Mouse (Mus musculus): ENCODE data around the gene Acaca. TPM values are rescaled to one million over a fixed set of nuclear protein-coding genes. Genes with fewer than 3 reads are reported as not detected.

Acaca gene
- polyA plus RNA-seq, 1 experiment, result 28.0 TPM

GRCm38 (mm10) chr11:84357304-84357703 is 227.8 kb downstream of the Acaca start:
- TF ChIP-seq POLR2A (IDR thresholded peaks at IDR 0.05; ENCODE audit: extremely low read depth, insufficient read depth, low read length) (no peak), CTCF (IDR thresholded peaks at IDR 0.05; ENCODE audit: extremely low read depth, insufficient read depth, low read length) (no peak)
- no peak overlapping the region for H3K4me3 ChIP-seq (ENCODE audit: insufficient read depth, low read length)
- H3K4me1 ChIP-seq (ENCODE audit: control insufficient read depth, insufficient read depth, low read length), result no peaks in the 10 kb centered on the region
- H3K27ac ChIP-seq (ENCODE audit: insufficient read depth, low read length), result no peak overlapping the region

DNA sequence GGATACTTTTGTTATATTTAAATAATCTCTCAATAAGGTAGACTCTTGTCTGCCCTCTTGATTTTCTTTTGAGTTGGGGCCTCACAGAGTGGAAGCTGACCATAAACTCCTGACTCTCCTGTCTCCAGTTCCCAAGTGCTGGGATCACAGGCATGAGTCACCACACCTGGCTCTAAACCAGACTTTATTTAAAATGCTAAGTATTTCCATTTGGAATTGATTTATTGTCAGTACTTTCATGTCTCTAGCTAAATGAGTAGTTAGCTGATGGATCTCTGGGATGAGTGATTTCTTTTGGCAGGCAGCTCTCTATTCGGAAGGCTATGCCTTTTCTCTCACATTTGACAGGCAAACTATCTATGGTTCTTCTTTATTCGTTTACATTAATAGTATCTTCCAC is 228.3 kb downstream of the Acaca start:
- TF ChIP-seq POLR2A (IDR thresholded peaks at IDR 0.05; ENCODE audit: extremely low read depth, insufficient read depth, low read length) (no peak), CTCF (IDR thresholded peaks at IDR 0.05; ENCODE audit: extremely low read depth, insufficient read depth, low read length) (no peak)
- Histone ChIP-seq H3K4me1 (ENCODE audit: control insufficient read depth, insufficient read depth, low read length) (no peaks in the 10 kb centered on the region), H3K27ac (ENCODE audit: insufficient read depth, low read length) (no peak overlapping the region)

DNA sequence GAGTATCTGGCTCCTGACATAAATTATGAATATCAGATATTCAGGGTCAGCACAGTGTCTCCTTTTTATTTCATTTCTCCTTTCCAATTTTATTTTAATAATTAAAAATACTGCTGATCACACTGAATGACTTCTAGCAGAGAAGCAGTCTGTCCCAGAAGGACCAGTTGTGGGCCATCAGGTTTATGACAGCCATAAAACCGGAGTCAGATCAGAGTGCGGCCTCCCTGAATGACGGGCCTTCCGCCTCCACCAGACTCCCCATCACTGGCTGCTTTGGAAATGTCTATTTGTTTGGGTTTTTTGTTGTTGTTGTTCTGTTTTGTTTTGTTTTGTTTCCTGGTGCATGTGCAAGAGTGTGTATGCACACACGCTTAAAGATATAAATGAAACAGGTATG is 232.1 kb downstream of the Acaca start:
- H3K27ac ChIP-seq (ENCODE audit: insufficient read depth, low read length), result no peak overlapping the region
- no peak for TF ChIP-seq CTCF (IDR thresholded peaks at IDR 0.05; ENCODE audit: extremely low read depth, insufficient read depth, low read length)
- TF ChIP-seq POLR2A (IDR thresholded peaks at IDR 0.05; ENCODE audit: extremely low read depth, insufficient read depth, low read length), result no peak
- H3K4me1 ChIP-seq (ENCODE audit: control insufficient read depth, insufficient read depth, low read length), result no peaks in the 10 kb centered on the region
- no peak overlapping the region for H3K4me3 ChIP-seq (ENCODE audit: insufficient read depth, low read length)

More for the DNA sequence above, 228.3 kb downstream of the Acaca start:
- H3K4me3 ChIP-seq (ENCODE audit: insufficient read depth, low read length), result no peak overlapping the region

DNA sequence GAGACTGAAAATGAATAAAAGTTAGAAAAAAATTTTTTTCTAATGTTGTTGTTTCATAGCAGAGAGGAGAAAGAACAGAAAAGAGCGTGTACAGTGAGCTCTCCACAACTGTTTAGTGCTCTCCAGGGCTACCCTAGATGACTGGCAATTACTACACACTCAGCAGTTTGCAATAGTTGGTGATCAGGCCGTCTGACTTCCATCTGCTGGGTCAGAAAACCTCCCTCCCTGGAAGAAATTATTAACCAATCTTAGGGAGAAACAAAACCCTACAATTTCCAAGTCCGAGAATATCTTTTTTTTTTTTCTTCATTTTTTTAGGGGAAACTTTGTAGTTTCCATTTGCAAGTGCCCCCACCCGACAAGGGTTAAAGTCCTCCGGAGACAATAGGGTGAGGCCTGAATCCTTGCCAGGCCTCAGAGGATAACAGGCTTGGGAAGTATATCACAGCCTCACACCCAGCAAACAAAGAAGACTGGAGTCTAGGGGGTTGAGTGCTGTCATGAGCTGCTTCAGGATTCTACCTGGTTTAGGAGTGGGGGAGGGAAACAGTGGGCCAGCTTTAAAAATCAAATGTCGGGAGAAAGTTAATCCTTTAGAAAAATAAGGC is 233.3 kb downstream of the Acaca start:
- Histone ChIP-seq H3K27ac (ENCODE audit: insufficient read depth, low read length) (no peak overlapping the region), H3K4me3 (ENCODE audit: insufficient read depth, low read length) (no peak overlapping the region), H3K4me1 (ENCODE audit: control insufficient read depth, insufficient read depth, low read length) (no peaks in the 10 kb centered on the region)
- TF ChIP-seq CTCF (IDR thresholded peaks at IDR 0.05; ENCODE audit: extremely low read depth, insufficient read depth, low read length) (no peak), POLR2A (IDR thresholded peaks at IDR 0.05; ENCODE audit: extremely low read depth, insufficient read depth, low read length) (no peak)

GRCm38 (mm10) chr11:84365313-84365712 is 235.8 kb downstream of the Acaca start:
- H3K4me3 ChIP-seq (ENCODE audit: insufficient read depth, low read length), result no peak overlapping the region
- no peaks in the 10 kb centered on the region for H3K4me1 ChIP-seq (ENCODE audit: control insufficient read depth, insufficient read depth, low read length)
- no peak for TF ChIP-seq POLR2A (IDR thresholded peaks at IDR 0.05; ENCODE audit: extremely low read depth, insufficient read depth, low read length)
- TF ChIP-seq CTCF (IDR thresholded peaks at IDR 0.05; ENCODE audit: extremely low read depth, insufficient read depth, low read length), result no peak
- no peak overlapping the region for H3K27ac ChIP-seq (ENCODE audit: insufficient read depth, low read length)

GRCm38 (mm10) chr11:84368902-84369301 is 239.4 kb downstream of the Acaca start:
- Histone ChIP-seq H3K4me1 (ENCODE audit: control insufficient read depth, insufficient read depth, low read length) (no peaks in the 10 kb centered on the region), H3K27ac (ENCODE audit: insufficient read depth, low read length) (no peak overlapping the region), H3K4me3 (ENCODE audit: insufficient read depth, low read length) (no peak overlapping the region)
- TF ChIP-seq POLR2A (IDR thresholded peaks at IDR 0.05; ENCODE audit: extremely low read depth, insufficient read depth, low read length) (no peak), CTCF (IDR thresholded peaks at IDR 0.05; ENCODE audit: extremely low read depth, insufficient read depth, low read length) (no peak)

DNA sequence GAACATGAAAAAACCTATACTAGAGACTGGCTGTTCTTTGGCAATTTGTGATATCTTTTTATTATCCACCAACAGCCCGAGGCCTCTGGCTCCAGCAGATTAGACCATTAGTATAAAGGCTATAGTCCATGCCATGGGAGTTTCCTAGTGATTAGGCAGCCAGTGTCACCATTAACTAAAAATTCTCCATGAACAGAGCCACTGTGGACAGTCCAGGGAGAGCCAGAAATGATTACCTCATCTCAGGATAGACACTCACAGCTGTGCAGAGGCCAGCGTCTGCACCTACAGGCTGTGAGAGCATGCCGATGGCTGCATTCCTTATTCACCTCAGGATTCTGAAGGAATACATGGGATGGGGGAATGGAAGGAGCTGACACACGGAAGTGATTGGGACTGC is 243.7 kb downstream of the Acaca start:
- no peak overlapping the region for H3K4me3 ChIP-seq (ENCODE audit: insufficient read depth, low read length)
- no peak for TF ChIP-seq POLR2A (IDR thresholded peaks at IDR 0.05; ENCODE audit: extremely low read depth, insufficient read depth, low read length)
- no peak for TF ChIP-seq CTCF (IDR thresholded peaks at IDR 0.05; ENCODE audit: extremely low read depth, insufficient read depth, low read length)

GRCm38 (mm10) chr11:84375951-84376496 is 246.6 kb downstream of the Acaca start:
- Histone ChIP-seq H3K4me3 (ENCODE audit: insufficient read depth, low read length) (no peak overlapping the region), H3K4me1 (ENCODE audit: control insufficient read depth, insufficient read depth, low read length) (no peaks in the 10 kb centered on the region), H3K27ac (ENCODE audit: insufficient read depth, low read length) (no peak overlapping the region)
- TF ChIP-seq POLR2A (IDR thresholded peaks at IDR 0.05; ENCODE audit: extremely low read depth, insufficient read depth, low read length) (no peak), CTCF (IDR thresholded peaks at IDR 0.05; ENCODE audit: extremely low read depth, insufficient read depth, low read length) (no peak)

More for the DNA sequence above, 243.7 kb downstream of the Acaca start:
- Histone ChIP-seq H3K4me1 (ENCODE audit: control insufficient read depth, insufficient read depth, low read length) (no peaks in the 10 kb centered on the region), H3K27ac (ENCODE audit: insufficient read depth, low read length) (no peak overlapping the region)

DNA sequence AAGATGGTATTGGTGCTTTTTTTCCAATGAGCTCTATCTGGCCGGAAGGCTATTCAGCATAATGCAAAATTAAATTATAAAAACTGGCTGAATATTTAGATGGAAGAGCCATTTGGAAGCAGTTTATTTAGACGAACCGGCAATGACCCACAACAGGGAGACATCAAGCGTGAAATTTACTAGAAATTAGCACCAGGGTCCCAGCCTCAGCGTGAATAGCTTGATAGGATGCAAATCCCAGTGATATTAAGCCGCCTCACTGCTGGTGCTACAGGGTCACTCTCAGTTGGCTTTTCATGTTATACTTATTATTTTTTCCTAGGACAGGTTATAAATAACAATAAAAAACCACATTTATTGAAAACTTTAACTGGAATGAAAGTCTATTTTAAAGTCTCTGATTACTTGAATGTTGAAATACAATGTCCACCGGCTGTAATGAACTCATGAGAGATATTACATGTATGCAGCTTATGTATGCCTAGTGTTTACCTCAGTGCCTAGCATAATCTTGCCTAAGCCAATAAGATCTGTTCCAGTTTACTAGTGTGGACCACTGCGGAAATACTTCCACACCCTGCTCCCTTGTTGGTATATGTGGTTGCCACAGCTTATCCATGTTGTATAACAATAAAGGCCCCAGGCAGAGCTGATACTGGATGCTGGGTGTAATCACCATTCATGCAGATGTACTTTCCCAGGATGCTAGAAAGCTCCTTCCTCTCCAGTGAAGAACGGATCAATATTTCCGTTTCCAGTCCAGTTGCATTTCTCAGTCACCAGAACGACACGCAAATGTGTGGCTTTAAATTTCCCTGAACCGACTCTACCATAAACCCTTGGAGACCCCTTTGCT is 247.3 kb downstream of the Acaca start:
- Histone ChIP-seq H3K4me3 (ENCODE audit: insufficient read depth, low read length) (no peak overlapping the region), H3K27ac (ENCODE audit: insufficient read depth, low read length) (no peak overlapping the region)
- no peak for TF ChIP-seq POLR2A (IDR thresholded peaks at IDR 0.05; ENCODE audit: extremely low read depth, insufficient read depth, low read length)
- TF ChIP-seq CTCF (IDR thresholded peaks at IDR 0.05; ENCODE audit: extremely low read depth, insufficient read depth, low read length), result no peak

More for the DNA sequence above, 247.3 kb downstream of the Acaca start:
- no peaks in the 10 kb centered on the region for H3K4me1 ChIP-seq (ENCODE audit: control insufficient read depth, insufficient read depth, low read length)

All from cortical plate, adult 2 months (tissue).